Mouse (Mus musculus): ENCODE results near the gene Camta2.

The Camta2 gene

GRCm38 (mm10) chr11:70623053-70623742 lies 64.7 kb downstream of the Camta2 start:
- in situ Hi-C loops (cut with MboI; ENCODE audit: low sequenced_read_pairs) = no loop called here

GRCm38 (mm10) chr11:70621972-70622814 lies 65.7 kb downstream of the Camta2 start:
- in situ Hi-C loops (cut with MboI; ENCODE audit: low sequenced_read_pairs) = no loop called here

Measured in CH12F3 (cell line).